Mouse (Mus musculus) adrenal gland, postnatal 14 days (tissue): ENCODE results near the gene Eif3f. TPM values are rescaled to one million over a fixed set of nuclear protein-coding genes. Genes with fewer than 3 reads are reported as not detected.
A peak's percentile ranks its signal among the peaks of the same experiment; 100 is the strongest.

ENCODE experiments used
- DNase-seq: peaks from one replicate; pipeline ENCODE4 v3.0.0; 2021; ENCODE audit warnings: mixed read lengths
- total RNA-seq: library from RNA; stranded (reverse); gene quantifications from 2 replicates; pipeline ENCODE4 v1.2.3, GENCODE M21; 2021

The Eif3f gene
- total RNA-seq, 1 experiment from 2014 or later: 138 TPM

DNA sequence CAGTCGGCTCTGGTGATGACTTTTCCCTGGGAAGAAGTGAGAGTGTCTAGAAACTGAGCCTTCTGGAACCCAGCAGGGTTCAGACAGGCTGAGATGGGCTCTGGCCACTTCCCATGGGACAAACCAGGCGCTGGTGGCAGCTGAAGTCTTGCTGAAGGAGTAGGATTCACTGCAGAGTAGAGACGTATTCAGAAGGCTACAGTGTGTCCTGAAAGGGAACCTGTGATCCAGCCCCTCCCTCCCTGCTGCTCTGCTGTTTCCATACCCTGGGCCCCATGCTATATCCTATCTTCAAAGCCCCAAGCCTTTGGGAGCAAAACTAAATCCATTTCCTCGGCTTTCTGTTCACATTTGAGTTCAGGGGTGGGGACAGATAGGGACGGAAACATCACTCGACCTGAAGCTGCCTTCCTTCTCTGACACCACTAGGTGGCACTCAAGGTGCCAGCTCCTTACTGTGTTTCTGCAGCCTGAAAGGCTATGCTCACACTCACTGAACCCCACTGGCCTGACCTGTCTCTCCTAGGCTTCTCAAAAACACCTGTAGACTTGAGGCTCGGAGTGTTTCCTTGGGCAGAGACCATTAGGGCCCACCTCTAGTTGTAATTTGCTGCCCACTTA is 32.6 kb downstream of the Eif3f start:
- DNase-seq: peak; percentile 76

DNA sequence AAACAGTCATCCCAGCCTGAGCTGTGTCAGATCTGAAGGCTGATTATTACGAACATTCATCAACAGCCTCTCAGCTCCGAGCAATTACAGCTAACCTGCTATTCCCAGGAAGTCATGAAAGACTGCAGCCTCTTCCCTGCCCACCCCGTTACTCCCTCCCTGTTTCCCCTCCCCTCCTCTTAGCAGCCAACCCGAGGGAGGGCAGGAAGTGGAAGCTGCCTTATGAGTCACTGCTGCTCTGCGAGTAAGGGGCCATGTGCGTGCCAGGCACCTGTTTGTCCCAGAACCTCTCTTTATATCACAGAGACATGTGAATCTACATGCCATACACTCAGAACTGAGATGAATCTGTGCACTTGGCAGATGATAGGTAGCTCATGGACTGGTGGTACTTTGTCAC is 34.0 kb downstream of the Eif3f start:
- DNase-seq: peak; percentile 50

DNA sequence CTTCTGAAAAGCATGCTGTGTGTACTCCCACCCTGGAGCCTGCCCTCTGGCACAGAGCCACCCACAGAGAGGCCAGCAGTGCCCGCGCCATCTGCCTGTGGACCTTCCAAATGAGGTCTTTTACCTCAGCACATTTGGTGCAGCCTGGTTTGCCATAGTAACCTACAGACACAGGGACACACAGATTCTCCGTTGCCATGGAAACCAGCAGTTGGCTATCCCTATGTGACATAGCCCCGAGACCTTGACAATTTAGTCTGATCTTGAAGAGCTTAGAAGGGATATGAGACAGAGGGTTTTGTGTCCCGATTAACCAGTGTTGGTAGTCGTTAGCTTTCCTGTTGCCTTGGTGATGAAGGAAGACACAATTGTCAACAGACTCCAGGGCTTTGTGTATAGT is 38.1 kb downstream of the Eif3f start:
- peak; percentile 70 for DNase-seq

DNA sequence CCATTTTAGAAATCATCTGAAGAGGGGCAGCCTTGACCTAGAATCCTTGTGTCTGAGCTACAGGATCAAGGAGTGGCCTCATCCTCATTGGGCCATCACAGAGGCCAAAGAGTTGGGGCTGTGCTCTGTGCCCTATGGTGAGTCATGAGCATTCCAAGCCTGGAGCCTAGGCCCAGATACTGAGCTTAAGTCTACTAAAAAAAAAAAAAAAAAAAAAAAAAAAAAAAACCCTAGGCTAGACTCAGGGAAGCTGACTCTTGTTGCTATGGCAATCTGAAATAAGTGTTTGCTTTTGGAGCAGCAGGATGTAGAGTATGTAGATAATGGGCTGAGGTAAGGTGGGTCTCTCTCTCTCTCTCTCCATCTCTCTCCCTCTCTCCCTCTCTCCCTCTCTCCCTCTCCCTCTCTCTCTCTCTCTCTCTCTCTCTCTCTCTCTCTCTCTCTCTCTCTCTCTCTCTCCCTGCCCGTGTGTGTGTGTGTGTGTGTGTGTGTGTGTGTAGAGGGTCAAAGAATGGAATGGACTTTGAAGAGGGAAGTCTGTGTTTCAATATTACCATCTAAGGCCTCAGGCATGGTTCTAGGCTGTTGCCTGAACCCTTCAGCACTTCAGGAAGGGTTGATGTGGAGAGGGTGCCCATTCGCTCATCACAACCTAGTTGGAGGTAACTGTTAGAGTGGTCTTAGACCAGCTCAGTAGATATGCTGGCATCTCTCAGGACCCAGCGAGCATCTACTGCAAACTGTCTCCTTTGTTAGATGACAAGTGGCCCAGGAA is 51.9 kb downstream of the Eif3f start:
- DNase-seq: no peak

DNA sequence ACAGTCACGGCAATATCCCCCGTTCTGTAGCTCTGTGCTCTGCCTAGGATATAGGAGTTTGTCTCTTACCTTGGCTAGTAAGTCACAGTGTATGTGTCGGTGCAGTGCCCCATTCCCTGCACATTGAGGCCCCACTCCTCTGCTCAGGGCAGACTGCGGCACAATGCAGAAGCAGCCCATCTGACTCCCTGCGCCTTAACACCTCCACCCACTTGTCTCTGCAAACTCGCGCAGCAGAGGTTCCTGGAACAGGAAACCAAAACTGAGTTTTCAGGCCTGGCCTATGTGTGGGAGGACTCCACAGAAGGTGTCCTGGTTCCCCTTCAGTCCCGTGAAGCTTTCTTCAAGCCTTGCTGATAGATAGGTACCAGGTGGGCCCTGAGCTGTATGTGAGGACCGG is 57.0 kb downstream of the Eif3f start:
- no peak for DNase-seq

Other genes starting within 250 kb of the Eif3f start
- gene Olfr512, start 221.1 kb upstream of the Eif3f start, total RNA-seq: not detected in 2 replicates
- not detected in 2 replicates for gene Olfr513, start 183.4 kb upstream of the Eif3f start, total RNA-seq
- not detected in 2 replicates for gene Olfr514, start 108.4 kb upstream of the Eif3f start, total RNA-seq
- not detected in 2 replicates for gene Olfr516, start 83.9 kb upstream of the Eif3f start, total RNA-seq
- gene Olfr517, start 62.0 kb upstream of the Eif3f start, total RNA-seq: not detected in 2 replicates
- not detected in 2 replicates for gene Olfr518, start 49.4 kb upstream of the Eif3f start, total RNA-seq
- gene Olfr519, start 40.0 kb upstream of the Eif3f start, total RNA-seq: not detected in 2 replicates
- gene Nlrp10, start 4.2 kb upstream of the Eif3f start, total RNA-seq: 0.41 TPM in 2 replicates
- 26.7 and 33.3 TPM in 2 replicates for gene Tub, start 15.9 kb downstream of the Eif3f start, total RNA-seq
- 20.2 and 21.0 TPM in 2 replicates for gene Ric3, start 148.9 kb downstream of the Eif3f start, total RNA-seq
- gene Lmo1, start 240.8 kb downstream of the Eif3f start, total RNA-seq: 7.4 and 10.2 TPM in 2 replicates